Mouse (Mus musculus) G1E (cell line): ENCODE data around the gene Zfp536.

ENCODE experiments used
- CTCF ChIP-seq: IDR thresholded peaks from 2 replicates; pipeline ENCODE4 v1.5.1; 2012; ENCODE audit warnings: low read depth, low read length, inconsistent platforms, mixed read lengths
- GATA1 ChIP-seq: IDR thresholded peaks from 2 replicates; pipeline ENCODE4 v1.6.1; 2012; ENCODE audit warnings: borderline replicate concordance, low read length, inconsistent platforms, mixed read lengths
- GATA2 ChIP-seq: IDR thresholded peaks from 2 replicates; pipeline ENCODE4 v1.6.1; 2012; ENCODE audit warnings: low read depth, low read length, inconsistent platforms, borderline replicate concordance
- POLR2AphosphoS5 ChIP-seq: IDR thresholded peaks from 2 replicates; pipeline ENCODE4 v1.6.1; 2012; ENCODE audit warnings: low read depth, low read length, inconsistent platforms; ENCODE audit not compliant: insufficient replicate concordance

DNA sequence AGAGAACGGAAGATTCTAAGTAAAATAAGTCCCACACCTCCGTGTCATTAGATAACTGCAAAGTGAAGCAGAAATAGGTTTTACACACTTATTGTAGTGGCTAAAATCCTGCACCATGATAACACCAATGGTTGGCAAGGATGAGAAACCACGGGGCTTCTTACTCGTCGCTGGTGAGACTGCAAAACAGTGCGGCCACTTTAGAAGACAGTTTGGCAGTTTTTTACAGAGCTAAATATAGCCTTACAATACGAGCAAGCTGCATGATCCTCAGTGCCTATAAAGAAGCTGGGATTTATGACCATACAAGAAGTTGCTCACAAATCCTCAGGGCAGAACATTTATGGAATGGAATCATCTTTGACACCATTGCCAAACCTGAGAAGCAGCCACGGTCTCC lies 45.7 kb downstream of the Zfp536 start:
- no peak for TF ChIP-seq CTCF
- TF ChIP-seq GATA2 = no peak
- TF ChIP-seq GATA1 = no peak
- no peak for TF ChIP-seq POLR2AphosphoS5
